Mouse (Mus musculus) testis, adult 2 months (tissue): ENCODE data around the gene Slc25a24.

ENCODE experiments used
- CTCF ChIP-seq: fragments of 200-500 bp; IDR thresholded peaks from 2 replicates; pipeline ENCODE4 v1.5.1; 2012; ENCODE audit warnings: low read depth, mild to moderate bottlenecking, inconsistent platforms, low read length, moderate library complexity; ENCODE audit not compliant: control insufficient read depth, insufficient read depth, insufficient replicate concordance
- POLR2A ChIP-seq: fragments of 200-500 bp; IDR thresholded peaks from 2 replicates; pipeline ENCODE4 v1.6.1; 2012; ENCODE audit warnings: low read depth, mild to moderate bottlenecking, inconsistent platforms, low read length, moderate library complexity; ENCODE audit not compliant: control insufficient read depth

- TF ChIP-seq POLR2A (no peak), CTCF (no peak)
Measured at GRCm38 (mm10) chr3:109123531-109123981, 607 bp downstream of the Slc25a24 start.
